Mouse (Mus musculus) right cerebral cortex, adult 2 months (tissue): Measurements from ENCODE around the gene Olfr1246.
"Not testable (repeated sequence)": the region's sequence is repeated elsewhere in the genome, so short reads cannot be mapped to it uniquely, and the experiment has no call there.

Experiments used
- DNase-seq, 2 experiments: peaks; one replicate each; pipeline ENCODE4 v3.0.0; 2021 to 2022; ENCODE audit warnings: low spot score in 2 of 2

Gene Olfr1246

DNA sequence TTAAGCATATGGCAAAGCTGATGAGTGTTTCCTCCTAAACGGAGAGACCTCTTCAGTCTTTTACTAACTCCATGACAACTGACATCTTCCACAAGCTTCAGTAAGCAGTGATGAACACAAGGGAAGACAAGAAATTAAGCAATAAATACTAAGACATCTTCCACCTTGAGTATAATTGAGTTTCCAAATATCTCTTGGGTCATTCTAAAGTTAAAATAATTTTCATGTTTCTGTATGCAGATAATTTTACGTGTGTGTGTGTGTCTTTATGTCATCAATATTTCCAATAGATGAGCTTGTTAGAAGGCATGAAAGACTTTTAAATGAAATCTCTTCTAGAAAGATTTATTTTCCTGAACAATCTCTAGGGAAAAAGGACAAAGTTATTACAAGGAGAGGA, at the start of gene Olfr1246:
Olfr1246 (minus strand) TSS at position 101 of the 400 bp plus-strand sequence.
- no peak for DNase-seq

DNA sequence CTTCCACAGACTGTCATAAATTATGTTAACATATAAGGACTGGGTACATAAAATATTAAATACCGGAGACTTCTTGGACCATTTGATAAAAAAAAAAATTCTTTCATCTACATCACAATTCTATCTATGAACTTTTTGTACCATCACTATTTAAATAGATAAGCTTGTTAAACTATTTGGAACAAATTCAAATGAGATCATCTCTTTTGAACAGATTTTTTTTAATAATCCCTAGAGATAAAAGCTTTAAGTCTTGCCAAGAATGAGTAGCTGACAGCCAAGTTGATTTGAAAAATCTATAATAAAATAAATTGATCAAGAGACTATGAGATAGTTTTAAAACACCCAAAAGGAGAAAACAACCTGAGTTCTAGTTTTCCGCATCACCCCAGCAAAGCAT, 41.9 kb upstream of the Olfr1246 start, which contains the start of gene Olfr1249:
Olfr1249 (minus strand) TSS at position 101 of the 400 bp plus-strand sequence.
- DNase-seq = no peak

DNA sequence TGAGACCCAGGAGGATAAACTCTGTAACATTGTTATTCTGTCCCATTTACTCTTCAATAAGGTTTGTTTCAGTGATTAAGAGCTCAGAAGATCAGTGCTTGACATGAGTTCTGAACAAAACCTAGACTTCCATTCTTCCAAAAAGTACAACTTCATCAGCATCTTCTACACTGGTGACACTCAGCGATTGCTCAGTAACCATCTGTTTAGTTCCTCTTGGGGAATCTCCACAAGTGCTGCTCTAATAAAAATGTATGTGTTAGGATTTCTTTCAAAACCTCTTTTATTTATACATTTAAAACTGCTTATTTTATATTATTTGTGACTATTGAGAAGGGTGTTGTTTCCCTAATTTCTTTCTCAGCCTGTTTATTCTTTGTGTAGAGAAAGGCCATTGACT, 25.2 kb upstream of the Olfr1246 start, which contains the start of gene Olfr1248:
Olfr1248 (minus strand) TSS at position 101 of the 400 bp plus-strand sequence.
- not testable (repeated sequence) for DNase-seq

DNA sequence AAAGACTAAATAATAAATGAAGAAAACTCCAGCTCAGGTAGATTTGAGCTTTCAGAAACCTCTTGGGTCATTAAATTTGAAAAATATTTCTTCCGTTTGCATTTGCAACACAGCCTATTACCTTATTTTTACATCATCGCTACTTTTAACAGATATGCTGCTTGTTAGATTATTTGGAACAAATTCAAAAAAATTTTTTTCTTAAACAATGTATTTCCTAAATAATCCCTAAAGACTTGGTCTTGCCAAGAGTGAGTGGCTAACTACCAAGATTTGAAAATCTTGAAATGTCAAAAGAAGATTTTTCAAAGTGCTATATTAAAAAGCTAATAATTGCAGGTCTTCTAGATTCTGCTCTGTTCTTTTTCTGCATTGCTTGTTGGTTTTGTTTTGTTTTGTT, 21.1 kb upstream of the Olfr1246 start, which contains the start of gene Olfr1247:
Olfr1247 (minus strand) TSS at position 101 of the 400 bp plus-strand sequence.
- no peak for DNase-seq

DNA sequence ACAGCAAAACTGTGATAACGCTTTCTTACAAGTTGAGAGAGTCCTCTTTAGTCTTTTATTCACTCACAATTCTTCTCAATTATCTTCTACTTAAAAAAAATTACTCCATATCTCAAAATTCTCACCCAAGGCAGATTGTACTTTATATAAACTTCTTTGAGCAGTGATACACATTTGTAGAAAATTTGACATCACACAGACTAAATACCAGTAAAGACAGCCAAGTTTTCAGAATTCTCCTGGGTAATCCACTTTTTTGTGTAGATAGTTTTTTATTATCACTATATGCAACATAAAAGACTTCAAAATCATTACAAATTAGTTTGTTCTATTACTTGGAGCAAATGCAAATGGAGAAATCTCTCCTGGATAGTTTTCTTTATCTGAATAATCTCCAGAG, 14.6 kb downstream of the Olfr1246 start, which contains the start of gene Olfr1245:
Olfr1245 (minus strand) TSS at position 101 of the 400 bp plus-strand sequence.
- DNase-seq = no peak

DNA sequence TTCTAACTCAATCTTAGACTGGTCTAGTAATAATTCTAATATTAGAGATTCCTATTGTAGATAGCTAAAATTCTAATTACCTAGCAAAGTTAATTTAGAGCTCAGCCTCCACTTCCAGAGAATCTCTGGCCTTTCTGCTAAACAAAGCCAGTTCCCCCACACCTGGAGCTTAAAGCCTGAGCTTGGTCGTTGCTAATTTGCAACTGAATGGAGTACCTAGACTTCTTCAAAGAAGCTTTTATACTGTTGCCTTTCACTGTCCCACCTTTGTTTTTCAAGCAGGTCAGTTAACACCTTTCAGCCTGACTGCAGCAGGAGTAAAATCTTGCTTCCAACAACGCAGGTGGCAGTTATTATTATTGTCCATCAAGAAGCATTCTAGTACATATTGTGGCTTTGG, 30.3 kb downstream of the Olfr1246 start:
- not testable (repeated sequence) for DNase-seq

DNA sequence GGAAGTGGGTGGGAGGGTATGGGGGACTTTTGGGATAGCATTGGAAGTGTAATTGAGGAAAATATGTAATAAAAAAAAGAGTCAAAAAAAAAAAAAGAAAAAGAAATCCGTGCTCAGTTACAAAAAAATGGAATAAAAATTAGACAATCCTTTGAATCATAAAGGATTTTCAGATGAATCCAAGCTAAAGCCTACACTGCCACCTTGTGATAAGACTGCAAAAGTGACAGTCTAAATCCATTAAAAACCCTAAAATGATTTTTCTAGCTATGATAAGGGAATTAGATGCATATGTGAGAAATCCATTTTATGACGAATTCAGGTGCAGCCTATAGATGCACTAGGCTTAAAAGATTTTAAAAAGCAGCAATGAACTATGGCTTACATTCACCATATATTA, 48.4 kb downstream of the Olfr1246 start:
- no peak for DNase-seq

DNA sequence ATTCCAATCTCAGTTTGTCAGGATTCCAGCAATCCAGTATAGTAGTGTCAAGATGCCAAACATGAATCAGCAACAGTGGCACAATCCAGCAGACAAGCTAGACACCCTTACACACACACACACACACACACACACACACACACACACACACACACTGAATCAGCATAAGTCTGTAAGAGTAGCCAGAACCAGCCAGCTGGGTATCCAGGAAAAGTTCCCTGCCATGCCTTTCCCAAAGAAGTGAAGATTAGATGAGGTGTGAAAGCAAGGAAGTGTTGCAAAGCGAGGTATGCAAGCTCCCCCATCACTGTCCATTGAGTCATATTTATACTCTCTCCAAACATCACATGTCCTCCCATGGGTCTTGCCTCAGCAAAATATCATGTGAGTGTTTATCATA, 53.0 kb downstream of the Olfr1246 start:
- DNase-seq = peak in 1 of 2 experiments; percentile 15
